Mouse (Mus musculus) bone marrow, adult 2 months (tissue): ENCODE measurements around the gene Cdc42se1.

Experiments
- CTCF ChIP-seq: fragments of 200-500 bp; IDR thresholded peaks from 2 replicates; pipeline ENCODE4 v1.5.1; 2011; ENCODE audit warnings: low read length, control low read depth; ENCODE audit not compliant: control insufficient read depth, insufficient read depth
- POLR2A ChIP-seq: fragments of 200-500 bp; IDR thresholded peaks from 2 replicates; pipeline ENCODE4 v1.6.1; 2011; ENCODE audit warnings: low read depth, mild to moderate bottlenecking, control low read depth, low read length, borderline replicate concordance; ENCODE audit not compliant: control insufficient read depth

- TF ChIP-seq CTCF = no peak
- TF ChIP-seq POLR2A = no peak
These were observed 55.5 kb downstream of the Cdc42se1 start for GRCm38 (mm10) chr3:95284062-95284461.
